Mouse (Mus musculus): ENCODE measurements around the gene Supt4a. TPM values are rescaled to one million over a fixed set of nuclear protein-coding genes. Genes with fewer than 3 reads are reported as not detected.

The Supt4a gene
- total and polyA plus RNA-seq, 2 experiments = 41.9 to 59.9 TPM

GRCm38 (mm10) chr11:87745632-87746555, 8.5 kb downstream of the Supt4a start:
- 78% methylated on average over 9 of the region's 9 CpGs for WGBS
- H3K9ac ChIP-seq (ENCODE audit: low read depth, low read length) = no peak overlapping the region
- no peak for DNase-seq (ENCODE audit: extremely low read depth, low read depth, low spot score)
- H3K36me3 ChIP-seq (ENCODE audit: control insufficient read depth, insufficient read depth, low read length) = peaks cover 12% of the 10 kb centered on the region
- no peaks in the 10 kb centered on the region for H3K4me1 ChIP-seq (ENCODE audit: control insufficient read depth, insufficient read depth, low read length)
- H3K79me2 ChIP-seq (ENCODE audit: control insufficient read depth, insufficient read depth, low read length) = no peaks in the 10 kb centered on the region
- H3K27ac ChIP-seq (replicated peaks; ENCODE audit: insufficient read depth, low read depth, low read length) = no peak overlapping the region
- no peak overlapping the region for H3K4me3 ChIP-seq (ENCODE audit: insufficient read depth, low read depth, low read length)
- H3K27me3 ChIP-seq (ENCODE audit: control insufficient read depth, insufficient read depth, low read length) = no peaks in the 10 kb centered on the region
- TF ChIP-seq POLR2A (IDR thresholded peaks at IDR 0.05; ENCODE audit: extremely low read depth, insufficient read depth, low read length) (no peak), CTCF (IDR thresholded peaks at IDR 0.05; ENCODE audit: low read depth, low read length) (no peak)

GRCm38 (mm10) chr11:87747312-87747711, 10.0 kb downstream of the Supt4a start:
- no peaks in the 10 kb centered on the region for H3K79me2 ChIP-seq (ENCODE audit: control insufficient read depth, insufficient read depth, low read length)
- H3K36me3 ChIP-seq (ENCODE audit: control insufficient read depth, insufficient read depth, low read length) = peaks cover 6% of the 10 kb centered on the region
- TF ChIP-seq POLR2A (IDR thresholded peaks at IDR 0.05; ENCODE audit: extremely low read depth, insufficient read depth, low read length) (no peak), CTCF (IDR thresholded peaks at IDR 0.05; ENCODE audit: low read depth, low read length) (no peak)
- no peak overlapping the region for H3K27ac ChIP-seq (replicated peaks; ENCODE audit: insufficient read depth, low read depth, low read length)
- H3K4me3 ChIP-seq (ENCODE audit: insufficient read depth, low read depth, low read length) = no peak overlapping the region
- H3K27me3 ChIP-seq (ENCODE audit: control insufficient read depth, insufficient read depth, low read length) = no peaks in the 10 kb centered on the region
- no peaks in the 10 kb centered on the region for H3K4me1 ChIP-seq (ENCODE audit: control insufficient read depth, insufficient read depth, low read length)
- no peak overlapping the region for H3K9ac ChIP-seq (ENCODE audit: low read depth, low read length)
- DNase-seq (ENCODE audit: extremely low read depth, low read depth, low spot score) = no peak
- WGBS = 94% methylated on average over 5 of the region's 5 CpGs

GRCm38 (mm10) chr11:87747716-87748115, 10.4 kb downstream of the Supt4a start:
- Histone ChIP-seq H3K9ac (ENCODE audit: low read depth, low read length) (no peak overlapping the region), H3K27me3 (ENCODE audit: control insufficient read depth, insufficient read depth, low read length) (no peaks in the 10 kb centered on the region), H3K4me1 (ENCODE audit: control insufficient read depth, insufficient read depth, low read length) (no peaks in the 10 kb centered on the region), H3K4me3 (ENCODE audit: insufficient read depth, low read depth, low read length) (no peak overlapping the region), H3K79me2 (ENCODE audit: control insufficient read depth, insufficient read depth, low read length) (no peaks in the 10 kb centered on the region), H3K27ac (replicated peaks; ENCODE audit: insufficient read depth, low read depth, low read length) (no peak overlapping the region), H3K36me3 (ENCODE audit: control insufficient read depth, insufficient read depth, low read length) (peaks cover 6% of the 10 kb centered on the region)
- DNase-seq (ENCODE audit: extremely low read depth, low read depth, low spot score) = no peak
- WGBS = 90% methylated on average over 7 of the region's 7 CpGs
- TF ChIP-seq POLR2A (IDR thresholded peaks at IDR 0.05; ENCODE audit: extremely low read depth, insufficient read depth, low read length) (no peak), CTCF (IDR thresholded peaks at IDR 0.05; ENCODE audit: low read depth, low read length) (no peak)

- Histone ChIP-seq H3K36me3 (ENCODE audit: control insufficient read depth, insufficient read depth, low read length) (peaks cover 4% of the 10 kb centered on the region), H3K27ac (replicated peaks; ENCODE audit: insufficient read depth, low read depth, low read length) (peak overlapping the region; percentile 38), H3K4me1 (ENCODE audit: control insufficient read depth, insufficient read depth, low read length) (no peaks in the 10 kb centered on the region), H3K27me3 (ENCODE audit: control insufficient read depth, insufficient read depth, low read length) (no peaks in the 10 kb centered on the region), H3K4me3 (ENCODE audit: insufficient read depth, low read depth, low read length) (no peak overlapping the region), H3K9ac (ENCODE audit: low read depth, low read length) (no peak overlapping the region), H3K79me2 (ENCODE audit: control insufficient read depth, insufficient read depth, low read length) (no peaks in the 10 kb centered on the region)
- 38% methylated on average over 19 of the region's 19 CpGs for WGBS
- TF ChIP-seq CTCF (IDR thresholded peaks at IDR 0.05; ENCODE audit: low read depth, low read length) (no peak), POLR2A (IDR thresholded peaks at IDR 0.05; ENCODE audit: extremely low read depth, insufficient read depth, low read length) (no peak)
- no peak for DNase-seq (ENCODE audit: extremely low read depth, low read depth, low spot score)
Measured at GRCm38 (mm10) chr11:87748132-87749119, 11.1 kb downstream of the Supt4a start.

- 61% methylated on average over 18 of the region's 18 CpGs for whole genome bisulfite sequencing
- no peaks in the 10 kb centered on the region for H3K27me3 ChIP-seq (ENCODE audit: control insufficient read depth, insufficient read depth, low read length)
- no peaks in the 10 kb centered on the region for H3K4me1 ChIP-seq (ENCODE audit: control insufficient read depth, insufficient read depth, low read length)
- no peak for TF ChIP-seq POLR2A (IDR thresholded peaks at IDR 0.05; ENCODE audit: extremely low read depth, insufficient read depth, low read length)
- no peak for TF ChIP-seq CTCF (IDR thresholded peaks at IDR 0.05; ENCODE audit: low read depth, low read length)
- no peaks in the 10 kb centered on the region for H3K79me2 ChIP-seq (ENCODE audit: control insufficient read depth, insufficient read depth, low read length)
- H3K36me3 ChIP-seq (ENCODE audit: control insufficient read depth, insufficient read depth, low read length) = peaks cover 2% of the 10 kb centered on the region
- no peak overlapping the region for H3K4me3 ChIP-seq (ENCODE audit: insufficient read depth, low read depth, low read length)
- DNase-seq (ENCODE audit: extremely low read depth, low read depth, low spot score) = peak; percentile 34
- H3K27ac ChIP-seq (replicated peaks; ENCODE audit: insufficient read depth, low read depth, low read length) = peak overlapping the region; percentile 42
- no peak overlapping the region for H3K9ac ChIP-seq (ENCODE audit: low read depth, low read length)
Measured at GRCm38 (mm10) chr11:87749192-87750042, 12.1 kb downstream of the Supt4a start.

Data from liver, adult 2 months (tissue).